Mouse (Mus musculus): ENCODE data around the gene Ptp4a2. TPM values are rescaled to one million over a fixed set of nuclear protein-coding genes. Genes with fewer than 3 reads are reported as not detected.

The Ptp4a2 gene
- polyA plus RNA-seq, 1 experiment from 2014 or later = 383 TPM

DNA sequence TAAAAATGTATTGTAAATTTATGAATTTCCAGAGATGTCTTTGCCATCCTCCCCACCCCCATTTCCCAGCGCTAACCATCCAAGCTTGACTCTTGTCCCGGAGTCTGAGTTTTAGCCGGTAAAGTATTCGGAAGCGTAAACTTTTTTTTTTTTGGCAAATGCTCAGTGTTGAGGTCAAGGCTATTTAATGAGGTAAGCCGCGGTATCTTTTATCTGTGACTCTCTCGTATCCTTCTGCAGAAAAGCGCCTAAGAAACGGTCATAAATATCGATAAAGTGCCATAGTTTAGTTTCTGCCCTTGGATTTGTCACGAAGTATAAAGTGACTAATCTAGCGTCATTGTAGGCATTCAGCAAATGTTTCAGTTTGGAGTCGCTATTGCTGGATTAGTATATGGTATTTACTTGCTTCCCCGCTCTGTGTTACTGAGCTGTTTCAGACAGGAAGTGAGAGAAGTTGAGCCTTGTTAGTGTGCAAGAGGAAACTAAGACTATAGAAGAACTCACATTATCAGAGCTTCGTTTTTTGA lies 10.1 kb downstream of the Ptp4a2 start:
- H3K9me3 ChIP-seq (replicated peaks; ENCODE audit: low read length) = no peaks in the 10 kb centered on the region
- no peak for TF ChIP-seq CTCF (IDR thresholded peaks at IDR 0.05; ENCODE audit: low read depth)
- WGBS = under 1% methylated on average over 16 of the region's 16 CpGs
- H3K4me3 ChIP-seq (replicated peaks; ENCODE audit: low read depth, low read length) = peak overlapping the region; percentile 88
- H3K4me1 ChIP-seq (replicated peaks; ENCODE audit: insufficient read depth, low read length) = peaks cover 26% of the 10 kb centered on the region
- DNase-seq (ENCODE audit: low spot score) (peak; percentile 77), ATAC-seq (replicated peaks; ENCODE audit: low FRiP score, low read depth) (no peak)
- no peaks in the 10 kb centered on the region for H3K27me3 ChIP-seq (ENCODE audit: insufficient read depth, low read length)
- peak overlapping the region; percentile 98 for H3K27ac ChIP-seq
- H3K36me3 ChIP-seq (ENCODE audit: insufficient read depth, low read length) = no peaks in the 10 kb centered on the region
- peak overlapping the region; percentile 97 for H3K9ac ChIP-seq (ENCODE audit: low read depth, low read length)
- peak overlapping the region; percentile 62 for H3K4me2 ChIP-seq (ENCODE audit: low read length)

GRCm38 (mm10) chr4:129822324-129822723 lies 11.3 kb downstream of the Ptp4a2 start:
- ATAC-seq (replicated peaks; ENCODE audit: low FRiP score, low read depth) (no peak), DNase-seq (ENCODE audit: low spot score) (no peak)
- Histone ChIP-seq H3K4me2 (ENCODE audit: low read length) (peak overlapping the region; percentile 62), H3K4me1 (replicated peaks; ENCODE audit: insufficient read depth, low read length) (peaks cover 26% of the 10 kb centered on the region), H3K9me3 (replicated peaks; ENCODE audit: low read length) (no peaks in the 10 kb centered on the region), H3K27ac (no peak overlapping the region), H3K36me3 (ENCODE audit: insufficient read depth, low read length) (no peaks in the 10 kb centered on the region), H3K9ac (ENCODE audit: low read depth, low read length) (no peak overlapping the region), H3K27me3 (ENCODE audit: insufficient read depth, low read length) (no peaks in the 10 kb centered on the region), H3K4me3 (replicated peaks; ENCODE audit: low read depth, low read length) (peak overlapping the region; percentile 88; the same call in 1 of the 2 replicates)
- TF ChIP-seq CTCF (IDR thresholded peaks at IDR 0.05; ENCODE audit: low read depth) = no peak
- WGBS = 50% methylated on average over 3 of the region's 3 CpGs

- Histone ChIP-seq H3K4me1 (replicated peaks; ENCODE audit: insufficient read depth, low read length) (peaks cover 25% of the 10 kb centered on the region), H3K9me3 (replicated peaks; ENCODE audit: low read length) (no peaks in the 10 kb centered on the region), H3K36me3 (ENCODE audit: insufficient read depth, low read length) (no peaks in the 10 kb centered on the region), H3K4me2 (ENCODE audit: low read length) (peak overlapping the region; percentile 62; the same call in 1 of the 2 replicates), H3K27ac (no peak overlapping the region), H3K27me3 (ENCODE audit: insufficient read depth, low read length) (no peaks in the 10 kb centered on the region), H3K9ac (ENCODE audit: low read depth, low read length) (no peak overlapping the region), H3K4me3 (replicated peaks; ENCODE audit: low read depth, low read length) (no peak overlapping the region)
- no peak for DNase-seq (ENCODE audit: low spot score)
- no peak for ATAC-seq (replicated peaks; ENCODE audit: low FRiP score, low read depth)
- no peak for TF ChIP-seq CTCF (IDR thresholded peaks at IDR 0.05; ENCODE audit: low read depth)
- 53% methylated on average over 4 of the region's 4 CpGs for WGBS
Observed at GRCm38 (mm10) chr4:129823216-129823810, 12.3 kb downstream of the Ptp4a2 start.

DNA sequence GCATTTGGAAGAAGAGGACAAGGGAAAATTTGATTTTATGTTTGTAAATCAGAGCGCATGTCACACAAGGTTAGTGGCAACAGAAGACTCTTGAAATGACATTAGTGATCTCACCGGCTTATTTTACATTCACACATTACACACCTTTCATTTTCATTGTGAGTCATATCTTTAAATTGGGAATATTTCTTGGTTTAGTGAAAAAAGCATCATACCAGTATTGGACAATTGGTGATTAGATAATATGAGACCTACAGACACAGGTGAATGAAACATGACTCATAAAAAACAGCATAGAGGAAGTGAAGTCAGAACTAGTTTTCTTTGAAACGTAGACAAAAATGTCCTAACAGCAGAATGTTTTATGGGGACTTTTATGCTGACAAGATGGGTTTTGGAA lies 16.6 kb downstream of the Ptp4a2 start:
- Histone ChIP-seq H3K9me3 (replicated peaks; ENCODE audit: low read length) (no peaks in the 10 kb centered on the region), H3K4me2 (ENCODE audit: low read length) (no peak overlapping the region), H3K4me3 (replicated peaks; ENCODE audit: low read depth, low read length) (no peak overlapping the region), H3K27ac (no peak overlapping the region), H3K27me3 (ENCODE audit: insufficient read depth, low read length) (no peaks in the 10 kb centered on the region), H3K36me3 (ENCODE audit: insufficient read depth, low read length) (no peaks in the 10 kb centered on the region), H3K9ac (ENCODE audit: low read depth, low read length) (no peak overlapping the region), H3K4me1 (replicated peaks; ENCODE audit: insufficient read depth, low read length) (peaks cover 11% of the 10 kb centered on the region)
- no peak for DNase-seq (ENCODE audit: low spot score)
- TF ChIP-seq CTCF (IDR thresholded peaks at IDR 0.05; ENCODE audit: low read depth) = no peak
- no peak for ATAC-seq (replicated peaks; ENCODE audit: low FRiP score, low read depth)
- 73% methylated on average over 3 of the region's 3 CpGs for WGBS

DNA sequence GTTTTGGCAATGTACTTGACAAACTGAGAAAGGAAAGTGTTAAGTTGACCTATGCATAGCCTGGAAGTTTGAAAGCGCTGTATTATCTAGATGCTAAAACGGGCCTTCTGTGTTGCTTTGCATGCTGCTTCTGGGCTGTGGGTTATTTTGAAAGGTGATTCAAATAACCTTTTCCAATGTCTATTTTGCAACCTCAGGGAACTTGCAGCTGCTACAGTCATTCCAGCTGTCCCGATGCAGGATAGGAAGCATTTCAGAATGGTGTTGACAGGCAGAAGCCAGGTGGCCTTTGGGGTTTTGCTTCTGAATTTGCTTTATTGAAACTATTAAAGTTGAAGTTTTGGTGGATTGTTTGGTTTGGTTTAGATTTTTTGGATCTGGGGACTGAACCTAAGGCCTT lies 17.1 kb downstream of the Ptp4a2 start:
- ATAC-seq (replicated peaks; ENCODE audit: low FRiP score, low read depth) = no peak
- 48% methylated on average over 3 of the region's 3 CpGs for WGBS

DNA sequence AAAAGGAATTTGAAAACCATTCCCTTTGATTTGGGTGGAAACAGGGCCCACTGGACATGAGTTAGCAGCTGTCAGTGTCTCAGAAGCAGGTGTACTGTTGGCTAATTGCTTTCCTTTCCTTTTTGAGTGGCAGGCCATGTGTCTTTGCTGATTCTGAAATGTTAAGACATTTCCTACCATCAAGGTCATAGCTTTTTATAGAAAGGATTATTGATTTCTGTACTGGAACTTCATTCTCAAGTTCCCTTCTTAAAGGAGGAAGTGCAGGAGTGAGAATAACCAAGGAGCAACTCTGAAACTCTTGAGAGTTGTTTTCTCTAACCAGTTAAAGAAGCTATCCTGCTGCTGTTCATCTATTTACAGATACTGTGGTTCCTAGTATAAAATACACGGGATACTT lies 18.8 kb downstream of the Ptp4a2 start:
- Histone ChIP-seq H3K9ac (ENCODE audit: low read depth, low read length) (no peak overlapping the region), H3K4me1 (replicated peaks; ENCODE audit: insufficient read depth, low read length) (no peaks in the 10 kb centered on the region; the same call in 1 of the 2 replicates), H3K27ac (no peak overlapping the region), H3K4me2 (ENCODE audit: low read length) (no peak overlapping the region), H3K9me3 (replicated peaks; ENCODE audit: low read length) (no peaks in the 10 kb centered on the region), H3K27me3 (ENCODE audit: insufficient read depth, low read length) (no peaks in the 10 kb centered on the region), H3K4me3 (replicated peaks; ENCODE audit: low read depth, low read length) (no peak overlapping the region), H3K36me3 (ENCODE audit: insufficient read depth, low read length) (no peaks in the 10 kb centered on the region)
- no peak for ATAC-seq (replicated peaks; ENCODE audit: low FRiP score, low read depth)
- WGBS = 58% methylated on average over 1 of the region's 1 CpGs
- TF ChIP-seq CTCF (IDR thresholded peaks at IDR 0.05; ENCODE audit: low read depth) = no peak
- no peak for DNase-seq (ENCODE audit: low spot score)

More for the DNA sequence above, 17.1 kb downstream of the Ptp4a2 start:
- Histone ChIP-seq H3K9ac (ENCODE audit: low read depth, low read length) (no peak overlapping the region), H3K4me2 (ENCODE audit: low read length) (no peak overlapping the region), H3K27me3 (ENCODE audit: insufficient read depth, low read length) (no peaks in the 10 kb centered on the region), H3K36me3 (ENCODE audit: insufficient read depth, low read length) (no peaks in the 10 kb centered on the region), H3K4me1 (replicated peaks; ENCODE audit: insufficient read depth, low read length) (peaks cover 8% of the 10 kb centered on the region), H3K9me3 (replicated peaks; ENCODE audit: low read length) (no peaks in the 10 kb centered on the region), H3K27ac (no peak overlapping the region), H3K4me3 (replicated peaks; ENCODE audit: low read depth, low read length) (no peak overlapping the region)
- no peak for DNase-seq (ENCODE audit: low spot score)
- TF ChIP-seq CTCF (IDR thresholded peaks at IDR 0.05; ENCODE audit: low read depth) = no peak

Data from kidney, postnatal 0 days (tissue).